Mouse (Mus musculus) liver, postnatal 0 days (tissue): ENCODE measurements around the gene Mymx.
A peak's percentile ranks its signal among the peaks of the same experiment; 100 is the strongest.

Source experiments
- CTCF ChIP-seq: sonication (generic); IDR thresholded peaks from 2 replicates; pipeline ENCODE4 v1.5.1; 2016; ENCODE audit warnings: antibody characterized with exemption, low read depth
- EP300 ChIP-seq: IDR thresholded peaks from 2 replicates; pipeline ENCODE4 v1.6.1; 2016; ENCODE audit warnings: antibody characterized with exemption, low read depth, mild to moderate bottlenecking

DNA sequence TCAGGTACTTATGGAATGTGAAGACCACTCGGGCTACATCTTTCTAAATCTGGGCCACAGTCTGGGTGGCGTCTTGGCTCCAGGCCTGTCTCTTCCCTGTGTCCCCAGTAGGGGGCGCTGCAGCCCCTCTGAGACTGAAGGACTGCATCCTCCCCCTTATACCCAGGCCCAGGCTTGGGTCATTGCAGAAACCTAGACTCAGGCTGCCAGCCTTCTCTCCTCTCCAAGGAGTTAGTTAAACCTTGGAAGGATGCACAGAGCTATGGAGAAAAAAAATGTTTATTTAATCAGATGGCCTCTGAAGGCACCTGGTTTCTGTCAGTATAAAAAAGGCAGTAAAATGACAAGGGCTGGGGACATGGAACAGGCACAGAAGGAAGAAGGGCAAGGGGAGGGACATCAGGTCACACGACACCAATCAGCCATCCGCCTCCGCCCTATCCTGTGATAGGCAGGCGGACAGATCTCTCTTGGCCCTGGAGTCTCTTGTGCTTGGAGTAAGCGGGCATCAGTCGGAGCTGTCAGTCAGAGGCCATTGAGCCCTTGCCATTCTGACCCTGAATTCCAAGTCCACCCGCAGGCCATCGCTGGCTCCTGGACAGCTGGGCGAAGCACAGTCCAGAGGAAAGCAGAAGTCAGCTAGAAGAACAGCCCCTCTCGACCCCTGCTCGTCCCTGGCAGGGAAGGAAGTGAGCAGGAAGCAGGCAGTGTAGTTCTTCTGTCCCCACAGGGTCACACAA lies 16.8 kb downstream of the Mymx start:
- TF ChIP-seq CTCF (peak; percentile 94), EP300 (no peak)
